Mouse (Mus musculus) frontal cortex, postnatal 14 days (tissue): ENCODE measurements around the gene Zfp354a.
A peak's percentile ranks its signal among the peaks of the same experiment; 100 is the strongest.
"Not testable (repeated sequence)": the region's sequence is repeated elsewhere in the genome, so short reads cannot be mapped to it uniquely, and the experiment has no call there.

Source experiments
- DNase-seq, 2 experiments: peaks; one replicate each; pipeline ENCODE4 v3.0.0; 2022; ENCODE audit warnings: low spot score in 2 of 2

Gene Zfp354a

DNA sequence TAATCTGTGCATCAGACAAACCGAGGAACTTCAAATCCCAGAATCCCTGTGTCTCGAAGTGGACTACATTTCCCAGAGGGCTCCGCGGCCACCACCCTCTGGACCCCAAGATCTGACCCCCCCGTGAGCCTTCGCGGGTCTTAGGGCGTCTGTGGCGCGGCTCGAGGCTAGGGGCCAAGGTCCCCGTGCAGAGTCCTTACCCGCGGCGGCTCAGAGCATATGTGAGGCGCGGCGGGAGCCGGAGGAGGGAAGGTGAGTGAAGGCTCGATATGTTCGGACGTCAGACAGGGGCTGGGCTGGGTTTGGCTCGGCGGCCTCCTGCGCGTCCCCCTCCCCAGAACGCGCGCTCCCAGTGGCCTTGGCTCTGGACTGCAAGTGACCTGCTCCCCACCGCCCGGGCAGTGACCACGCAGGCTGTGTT, at the start of gene Zfp354a:
TSS of gene Zfp354a (plus strand) at position 107 of the 421 bp plus-strand sequence.
- peak; percentile 31 to 60 for DNase-seq

DNA sequence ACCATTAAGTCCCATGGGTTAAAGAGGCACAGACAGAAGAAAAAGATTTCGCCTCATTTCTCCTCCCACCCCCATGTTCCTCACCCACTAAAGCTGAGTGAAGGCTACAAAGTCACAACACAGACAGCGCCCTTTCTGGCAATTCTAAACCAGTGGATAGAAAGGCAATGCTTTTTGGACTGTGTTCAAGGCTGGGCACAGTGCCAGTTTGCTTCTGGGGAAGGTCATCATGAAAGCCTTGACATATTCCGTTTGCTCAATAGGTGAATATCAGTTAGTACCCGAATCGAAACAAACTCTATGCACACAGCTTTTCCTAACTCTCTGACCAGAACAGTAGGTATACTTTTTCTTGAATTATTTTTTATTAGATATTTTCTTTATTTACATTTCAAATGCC, 47.2 kb upstream of the Zfp354a start:
- DNase-seq: no peak

DNA sequence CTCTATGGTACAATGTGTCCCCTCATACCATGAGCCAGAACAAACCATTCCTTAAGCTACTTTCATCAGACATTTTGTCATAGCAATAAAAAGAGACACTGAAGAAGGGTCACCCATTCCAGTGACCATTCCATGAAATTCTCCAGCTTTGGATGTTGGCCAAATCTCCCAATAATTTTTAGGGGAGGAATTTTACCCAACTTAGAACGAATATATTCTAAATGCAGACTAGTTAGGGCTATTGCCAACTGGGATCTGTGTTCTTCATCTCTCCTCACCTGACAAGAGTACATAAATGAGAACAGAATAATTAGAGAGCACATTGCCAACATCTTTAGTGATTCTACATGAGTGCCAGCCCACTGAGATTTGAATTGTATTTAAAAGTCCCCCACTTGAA, 45.1 kb upstream of the Zfp354a start, which contains the start of gene Olfr54:
TSS of gene Olfr54 (plus strand) at position 301 of the 400 bp plus-strand sequence.
- no peak for DNase-seq

- DNase-seq: no peak
These were observed 42.7 kb upstream of the Zfp354a start for GRCm38 (mm10) chr11:51016341-51016740.

GRCm38 (mm10) chr11:51026811-51027210, 32.2 kb upstream of the Zfp354a start:
- DNase-seq: not testable (repeated sequence)

DNA sequence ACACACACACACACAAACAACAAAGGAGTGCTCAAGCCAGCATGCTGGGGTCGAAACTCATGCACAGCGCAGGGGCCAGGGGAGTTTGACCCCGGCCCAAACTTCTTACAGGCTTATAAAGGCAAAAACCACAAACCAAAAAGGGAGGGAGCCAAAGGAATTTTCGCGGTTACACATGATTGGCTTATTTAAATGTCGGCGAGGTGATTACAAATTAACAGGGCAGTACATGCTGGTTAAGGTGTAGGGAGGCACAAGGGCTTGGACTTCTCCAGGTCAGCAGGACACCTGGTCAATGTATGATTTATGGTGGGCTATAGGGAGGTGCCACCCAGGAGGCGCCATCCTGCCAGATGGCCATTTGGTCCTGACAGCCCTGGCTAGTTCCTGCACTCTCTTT, 29.7 kb upstream of the Zfp354a start:
- not testable (repeated sequence) for DNase-seq

GRCm38 (mm10) chr11:51030225-51030624, 28.8 kb upstream of the Zfp354a start:
- no peak for DNase-seq

GRCm38 (mm10) chr11:51032851-51033250, 26.2 kb upstream of the Zfp354a start:
- DNase-seq: no peak

GRCm38 (mm10) chr11:51034141-51034540, 24.9 kb upstream of the Zfp354a start:
- DNase-seq: not testable (repeated sequence)

- DNase-seq: no peak
These were observed 23.1 kb upstream of the Zfp354a start for GRCm38 (mm10) chr11:51035951-51036350.

DNA sequence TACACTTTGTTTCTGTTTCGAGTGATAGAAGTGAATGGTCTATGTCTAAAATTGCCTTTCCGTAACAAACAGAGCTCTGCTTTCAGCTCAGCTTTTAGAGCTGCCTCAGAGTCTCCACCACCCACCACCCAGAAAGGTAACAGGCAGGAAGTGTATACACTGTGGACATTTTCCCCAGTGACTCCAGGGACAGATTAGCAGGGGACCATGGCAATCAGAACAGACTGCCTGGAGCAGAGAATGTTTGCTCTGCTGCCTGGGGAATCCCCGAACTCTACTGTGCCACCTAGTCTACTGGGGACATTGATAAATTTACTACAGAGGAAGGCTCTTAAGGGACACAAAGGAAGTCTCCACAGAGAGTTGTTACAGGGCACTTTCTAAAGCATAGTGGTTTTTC, 14.3 kb upstream of the Zfp354a start:
- DNase-seq: not testable (repeated sequence)

GRCm38 (mm10) chr11:51047809-51048208, 11.2 kb upstream of the Zfp354a start, which contains the start of gene Olfr1375:
Gene Olfr1375, plus strand, starts transcription at chr11:51048109.
- not testable (repeated sequence) for DNase-seq

DNA sequence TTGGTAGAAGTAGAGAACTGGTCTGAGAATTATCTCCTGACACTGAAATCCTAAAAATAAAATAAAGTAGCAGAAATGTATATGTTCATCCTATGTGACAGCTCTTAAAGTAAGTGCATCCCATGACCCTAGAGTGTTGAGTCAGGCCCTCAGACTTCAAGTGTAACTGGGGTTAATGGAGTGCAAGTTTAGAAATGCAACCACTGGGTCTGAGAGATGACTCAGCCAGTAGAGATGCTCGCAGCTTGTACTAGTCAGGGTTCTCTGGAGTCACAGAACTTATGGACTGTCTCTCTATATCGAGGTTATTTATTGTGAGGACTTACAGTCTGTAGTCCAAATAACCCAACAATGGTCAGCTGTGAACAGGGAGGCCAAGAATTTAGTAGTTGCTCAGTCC, 7.4 kb upstream of the Zfp354a start:
- no peak for DNase-seq

- no peak for DNase-seq
These were observed 5.8 kb upstream of the Zfp354a start for GRCm38 (mm10) chr11:51053230-51053629.

DNA sequence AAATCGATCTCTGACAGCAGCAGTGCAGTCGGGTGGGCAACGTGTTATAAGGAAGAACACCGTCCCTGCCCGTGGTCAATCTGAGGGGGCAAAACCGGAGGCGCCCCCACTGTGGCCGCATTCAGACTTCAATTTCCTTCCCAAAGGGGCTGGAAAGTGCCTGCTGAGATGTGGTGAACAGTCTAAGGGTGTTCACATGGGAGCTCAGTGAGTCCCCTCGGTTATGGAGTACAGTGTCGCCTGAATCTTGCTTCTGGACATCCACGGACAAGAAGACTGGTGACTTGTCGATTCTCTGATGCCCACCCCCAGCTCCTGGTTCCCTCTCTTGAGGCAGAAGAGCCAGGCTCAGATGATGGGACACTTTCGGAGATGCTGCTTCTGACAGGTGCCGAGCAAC, 583 bp downstream of the Zfp354a start:
- no peak for DNase-seq

DNA sequence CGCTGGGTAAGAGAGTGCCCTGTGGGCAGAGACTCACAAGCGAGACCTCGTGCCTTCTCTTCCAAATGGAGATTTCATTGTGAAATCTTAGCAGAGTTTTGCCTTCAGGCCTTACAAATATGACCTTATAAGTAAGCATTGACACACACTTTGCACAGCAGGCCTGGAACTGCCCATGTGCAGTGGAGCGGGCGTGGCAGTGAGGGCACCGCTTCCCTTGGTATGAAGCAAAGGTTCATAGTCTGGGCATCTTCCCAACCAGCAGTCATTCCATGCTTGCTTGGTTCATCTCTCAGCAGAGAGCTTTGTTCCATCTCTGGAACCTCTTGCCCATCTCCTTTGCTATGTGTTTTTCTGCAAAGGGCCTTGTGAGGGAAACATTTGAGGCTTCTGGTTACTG, 1.9 kb downstream of the Zfp354a start:
- DNase-seq: no peak

DNA sequence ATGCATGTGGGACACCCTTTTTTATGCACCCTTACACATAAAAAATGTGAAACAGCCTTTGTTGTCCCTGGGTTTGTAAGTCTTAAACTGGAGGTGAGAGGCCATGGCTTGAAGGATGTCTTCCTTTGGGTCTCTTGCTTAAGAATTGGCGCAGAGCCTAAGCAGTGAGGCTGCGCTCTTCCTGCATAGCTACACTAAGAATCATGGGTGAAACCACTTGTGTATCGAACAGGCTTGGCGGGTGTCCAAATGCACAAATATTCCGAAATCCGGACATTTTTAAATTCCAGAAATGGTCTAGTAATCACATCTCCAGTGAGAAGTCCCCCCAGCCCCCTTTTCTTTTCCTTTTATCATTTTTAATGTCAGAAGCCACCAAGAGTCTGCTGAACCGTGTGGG, 4.2 kb downstream of the Zfp354a start:
- DNase-seq: no peak

DNA sequence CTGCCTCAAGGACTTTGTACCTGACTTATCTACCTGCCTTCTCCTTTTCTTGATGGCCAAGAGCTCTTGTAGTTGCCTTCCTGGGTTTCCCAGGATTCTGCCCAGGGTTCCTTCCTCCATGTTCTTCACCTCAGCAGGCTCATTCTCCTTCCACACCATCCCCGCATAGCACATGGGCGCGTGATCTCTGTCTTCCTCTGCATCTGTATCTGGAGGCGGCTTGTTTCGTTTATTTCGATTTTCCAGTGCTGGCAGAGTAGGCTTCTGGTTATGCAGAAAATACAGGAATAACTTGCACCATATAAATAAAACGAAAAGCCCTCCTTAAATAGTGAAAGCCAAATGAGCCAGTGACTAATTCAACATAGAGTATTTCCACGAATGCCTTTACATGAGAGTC, 4.8 kb downstream of the Zfp354a start:
- no peak for DNase-seq

- DNase-seq: no peak
These were observed 25.5 kb downstream of the Zfp354a start for GRCm38 (mm10) chr11:51084527-51084926.

- DNase-seq: no peak
These were observed 26.2 kb downstream of the Zfp354a start for GRCm38 (mm10) chr11:51085269-51085668.

GRCm38 (mm10) chr11:51107261-51107660, 48.2 kb downstream of the Zfp354a start:
- no peak for DNase-seq

DNA sequence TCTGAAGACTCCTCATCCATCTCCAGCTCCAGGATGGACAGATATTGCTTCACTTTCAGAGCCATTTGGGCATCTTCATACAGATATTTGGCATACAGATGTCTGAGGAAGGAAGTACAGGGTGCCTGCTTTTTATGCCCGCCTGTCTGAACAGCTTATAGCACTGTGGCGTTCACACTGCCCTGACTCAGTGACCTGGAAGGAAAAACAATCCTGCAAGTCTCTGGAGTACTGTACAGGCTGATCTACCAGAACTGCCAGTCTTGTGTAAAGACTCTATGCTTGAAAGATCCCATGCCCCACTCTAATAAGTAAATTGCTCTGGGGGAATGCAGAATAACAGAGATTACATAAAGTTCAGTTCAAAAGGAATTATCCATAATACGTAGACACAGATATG, 51.6 kb downstream of the Zfp354a start:
- DNase-seq: no peak
